Mouse (Mus musculus) left cerebral cortex, postnatal 4 days (tissue): ENCODE results near the gene Mcm7. TPM values are rescaled to one million over a fixed set of nuclear protein-coding genes. Genes with fewer than 3 reads are reported as not detected.

Experiments used
- DNase-seq: peaks from one replicate; pipeline ENCODE4 v3.0.0-alpha.2; 2022
- intact Hi-C: fragments of 180-260 bp; cut with DNase I; formaldehyde crosslinking; loops from one replicate; pipeline ENCODE4 v1.15.1; 2025
- microRNA-seq: library from miRNA; unstranded; fragments of <30 nt; microRNA quantifications from one replicate; pipeline ENCODE4 v1.2.0, GENCODE M21; 2022
- total RNA-seq, 2 experiments: library from RNA; stranded (reverse); gene quantifications; 2 replicates each; pipeline ENCODE4 v1.2.3; 2021

Mcm7 gene
- total RNA-seq, 2 experiments from 2014 or later = 34.9 to 37.6 TPM

DNA sequence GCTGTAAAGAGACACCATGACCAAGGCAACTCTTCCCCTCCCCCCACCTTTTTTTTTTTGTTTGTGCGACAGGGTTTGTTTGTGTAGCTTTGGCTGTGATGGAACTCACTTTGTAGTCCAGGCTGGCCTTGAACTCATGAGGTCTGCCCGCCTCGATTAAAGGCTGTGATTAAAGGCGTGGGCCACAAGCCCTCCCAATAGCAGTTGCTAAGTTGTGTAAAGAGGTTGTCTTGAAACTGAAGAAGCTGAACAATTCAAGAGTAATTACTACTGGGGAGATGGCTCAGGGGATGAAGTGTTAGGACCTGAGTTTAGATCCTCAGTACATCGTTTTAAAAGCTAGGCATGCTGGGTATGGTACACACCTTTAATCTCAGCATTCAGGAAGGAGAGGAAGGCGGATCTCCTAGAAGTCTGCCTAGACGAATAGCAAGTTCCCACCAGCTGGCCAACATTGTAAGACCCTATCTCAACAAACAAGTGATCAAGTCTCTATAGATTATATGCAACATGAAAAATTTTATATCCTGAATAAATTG lies 11.9 kb downstream of the Mcm7 start:
- DNase-seq = no peak
- intact Hi-C loops = no loop called here

DNA sequence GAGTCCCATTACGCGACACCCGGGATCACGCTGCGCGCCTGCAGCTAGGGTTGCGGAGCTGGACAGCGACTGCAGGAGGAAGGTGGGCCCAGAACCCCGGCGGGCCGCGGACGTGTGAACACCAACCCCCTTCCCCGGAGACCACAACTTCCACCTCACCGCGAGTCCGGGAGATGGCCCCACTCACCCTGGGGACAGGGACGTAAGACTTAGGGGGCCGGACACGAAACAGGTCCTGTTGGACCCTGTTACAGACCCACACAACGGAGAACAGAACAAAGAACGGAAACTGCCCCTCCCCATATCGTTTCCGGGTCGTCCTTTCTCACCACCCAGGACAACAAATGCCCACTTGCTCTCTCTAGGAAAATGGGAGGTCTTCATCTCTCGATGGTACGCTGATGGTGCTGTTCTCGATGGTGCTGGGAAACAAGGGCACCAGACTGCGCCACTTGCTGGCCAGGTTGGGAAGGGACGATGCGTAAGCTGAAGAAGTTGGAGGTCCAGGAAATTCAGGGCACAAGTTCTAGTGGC lies 16.7 kb downstream of the Mcm7 start, which contains the start of gene Zfp113:
Zfp113 (minus strand) TSS at position 302 of the 534 bp plus-strand sequence.
- intact Hi-C loops = no loop called here
- DNase-seq = peak; percentile 84

GRCm38 (mm10) chr5:138154390-138154789 lies 17.8 kb downstream of the Mcm7 start:
- no peak for DNase-seq
- intact Hi-C loops = no loop called here

DNA sequence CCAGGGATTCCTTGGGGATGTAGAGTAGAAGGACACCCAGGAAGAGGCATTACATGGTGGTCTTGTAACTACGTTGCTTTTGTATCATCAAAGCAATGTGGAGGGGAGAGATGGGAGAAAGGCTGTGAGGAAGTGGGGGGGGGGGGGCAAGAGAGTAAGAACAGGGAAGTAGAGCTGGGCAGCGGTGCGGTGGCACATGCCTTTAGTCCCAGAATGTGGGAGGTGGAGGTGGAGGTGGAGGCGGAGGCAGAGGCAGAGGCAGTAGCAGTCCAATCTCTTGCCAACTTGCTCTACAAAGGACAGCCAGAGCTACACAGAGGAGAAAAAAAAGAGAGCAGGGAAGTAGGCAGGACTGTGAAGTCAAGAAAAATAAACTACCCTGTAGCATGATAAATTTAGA lies 33.6 kb downstream of the Mcm7 start:
- no peak for DNase-seq
- intact Hi-C loops = no loop called here

- intact Hi-C loops = no loop called here
- no peak for DNase-seq
Measured at GRCm38 (mm10) chr5:138137935-138138549, 34.2 kb downstream of the Mcm7 start.

- DNase-seq = no peak
- intact Hi-C loops = no loop called here
Measured at GRCm38 (mm10) chr5:138137257-138137656, 35.0 kb downstream of the Mcm7 start.

DNA sequence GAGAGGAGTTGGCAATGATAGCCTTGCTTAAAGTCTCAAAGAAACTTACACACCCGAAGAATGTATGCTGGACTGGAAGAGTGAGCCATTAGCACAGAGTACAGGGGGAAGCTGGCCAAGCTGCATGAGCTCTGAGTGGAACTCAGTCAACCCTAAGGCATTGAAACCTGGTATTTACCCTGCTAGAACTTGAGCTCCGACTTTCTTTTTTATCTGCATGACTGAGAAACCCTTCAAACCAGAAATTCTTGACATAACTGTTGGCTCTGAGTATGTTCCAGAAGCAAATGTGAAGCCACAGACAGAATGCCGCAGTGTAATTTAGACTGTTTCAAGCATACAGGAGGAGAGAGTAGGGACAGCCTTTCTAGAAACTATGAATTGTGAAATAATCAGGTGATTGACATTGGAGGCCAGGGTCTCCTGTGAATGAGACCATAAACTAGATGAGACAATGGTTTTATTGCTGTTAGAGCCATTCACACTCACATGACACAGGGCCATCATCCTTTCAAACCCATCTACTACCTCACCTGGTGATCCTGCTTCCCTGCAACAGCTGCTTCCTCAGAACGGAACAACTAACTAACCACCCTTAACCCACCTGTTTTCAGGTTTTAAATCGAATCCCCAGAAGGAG lies 39.7 kb downstream of the Mcm7 start:
- intact Hi-C loops = no loop called here
- DNase-seq = no peak

DNA sequence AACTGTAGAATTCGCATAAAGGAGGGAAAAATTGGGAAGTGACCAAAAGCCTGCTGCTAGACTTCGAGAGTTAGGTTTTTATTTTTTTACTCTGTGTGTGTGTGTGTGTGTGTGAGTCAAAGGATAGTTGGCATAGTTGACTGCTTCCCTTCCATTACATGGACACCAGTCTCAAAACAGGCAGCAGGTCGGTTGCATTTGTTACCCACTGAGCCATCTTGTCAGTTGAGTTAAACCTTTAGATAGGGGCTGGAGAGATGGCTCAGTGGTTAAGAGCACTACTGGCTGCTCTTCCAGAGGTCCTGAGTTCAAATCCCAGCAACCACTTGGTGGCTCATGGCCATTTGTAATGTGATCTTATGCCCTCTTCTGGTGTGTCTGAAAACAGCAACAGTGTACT lies 54.2 kb downstream of the Mcm7 start:
- intact Hi-C loops = no loop called here
- DNase-seq = no peak

- DNase-seq = peak; percentile 9
- intact Hi-C loops = no loop called here
Measured at GRCm38 (mm10) chr5:138117199-138118015, 54.8 kb downstream of the Mcm7 start.

- DNase-seq = peak; percentile 86
- intact Hi-C loops = no loop called here
Measured at GRCm38 (mm10) chr5:138116255-138117198, 55.7 kb downstream of the Mcm7 start, which contains the start of gene Zscan21. Gene Zscan21 (plus strand): TSS chr5:138116903.

Small RNA genes lying within 50 kb of the gene (microRNA-seq; reads per million reads assigned to microRNA genes)
- 3,257 reads per million, percentile 86 among the genes with 10 or more reads in this experiment for gene Mir106b
- gene Mir25 = 287 reads per million, percentile 61 among the genes with 10 or more reads in this experiment
- 6,844 reads per million, percentile 93 among the genes with 10 or more reads in this experiment for gene Mir93

Other genes starting within 250 kb of the Mcm7 start
- gene Gjc3, start 209.3 kb downstream of the Mcm7 start, total RNA-seq = under 1 TPM; 0.58 to 0.76 TPM
- not detected for gene Azgp1, start 190.9 kb downstream of the Mcm7 start, total RNA-seq
- gene Smok3a, start 151.2 kb downstream of the Mcm7 start, total RNA-seq = not detected
- gene Smok3b, start 151.0 kb downstream of the Mcm7 start, total RNA-seq = not detected
- not detected for gene Smok3c, start 119.2 kb downstream of the Mcm7 start, total RNA-seq
- 10 to 100 TPM; 44.6 to 45.1 TPM for gene Zkscan1, start 87.3 kb downstream of the Mcm7 start, total RNA-seq
- gene Zscan21, start 55.5 kb downstream of the Mcm7 start, total RNA-seq = 10 to 100 TPM; 34.9 to 35.7 TPM
- 10 to 100 TPM; 13.1 to 13.2 TPM for gene Zfp113, start 16.7 kb downstream of the Mcm7 start, total RNA-seq
- gene Cops6, start 11.4 kb downstream of the Mcm7 start, total RNA-seq = 100 to 1,000 TPM; 126 to 131 TPM
- 10 to 100 TPM; 33.2 to 37.3 TPM for gene Ap4m1, start 420 bp downstream of the Mcm7 start, total RNA-seq
- gene Taf6, start 15.0 kb upstream of the Mcm7 start, total RNA-seq = 10 to 100 TPM; 28.6 to 30.7 TPM
- 10 to 100 TPM; 17.1 to 18.4 TPM for gene Cnpy4, start 15.1 kb upstream of the Mcm7 start, total RNA-seq
- 10 to 100 TPM in 1 of 2 experiments, 1 to 10 TPM in 1; 7.9 to 10.4 TPM for gene Mblac1, start 21.9 kb upstream of the Mcm7 start, total RNA-seq
- gene Nxpe5, start 53.5 kb upstream of the Mcm7 start, total RNA-seq = under 1 TPM in 1 of 2 experiments, not detected in 1; 0.20 TPM
- 10 to 100 TPM; 53.1 to 60.1 TPM for gene Lamtor4, start 83.1 kb upstream of the Mcm7 start, total RNA-seq
- gene BC037034, start 91.6 kb upstream of the Mcm7 start, total RNA-seq = 10 to 100 TPM; 90.0 to 98.2 TPM
- 1 to 10 TPM in 1 of 2 experiments, under 1 TPM in 1; 0.86 to 1.6 TPM for gene Gal3st4, start 100.4 kb upstream of the Mcm7 start, total RNA-seq
- under 1 TPM in 1 of 2 experiments, not detected in 1; 0.20 TPM for gene Gm43720, start 107.5 kb upstream of the Mcm7 start, total RNA-seq
- 100 to 1,000 TPM in 1 of 2 experiments, 10 to 100 TPM in 1; 86.4 to 104 TPM for gene Gpc2, start 107.6 kb upstream of the Mcm7 start, total RNA-seq
- gene Stag3, start 107.8 kb upstream of the Mcm7 start, total RNA-seq = 1 to 10 TPM; 5.8 to 7.7 TPM
- gene Pvrig, start 169.5 kb upstream of the Mcm7 start, total RNA-seq = not detected